Mouse (Mus musculus): ENCODE data around the gene Uspl1.

The Uspl1 gene

GRCm38 (mm10) chr5:149261449-149261848 lies 77.3 kb downstream of the Uspl1 start:
- DNase-seq = no peak

DNA sequence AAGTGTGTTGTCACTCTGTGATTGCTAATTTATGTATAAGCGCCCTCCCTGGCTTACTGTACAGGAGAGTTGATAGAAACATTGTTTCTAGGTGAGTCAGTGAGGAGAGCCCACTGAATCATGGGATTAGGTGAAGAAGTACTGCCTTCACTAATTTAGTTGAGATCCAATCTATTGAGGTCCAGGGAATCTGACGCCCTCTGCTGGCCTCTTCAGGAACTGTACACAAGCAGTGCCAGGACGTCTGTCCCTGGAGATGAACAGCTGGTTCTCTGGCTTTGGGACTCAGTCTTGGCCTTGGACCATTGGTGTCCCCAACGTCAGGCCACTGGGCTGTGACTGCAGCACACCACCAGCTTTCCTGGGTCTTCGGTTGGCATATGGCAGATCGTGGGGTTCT lies 77.7 kb downstream of the Uspl1 start:
- DNase-seq = peak in 1 of 2 experiments; percentile 30

- DNase-seq = no peak
Measured at GRCm38 (mm10) chr5:149264405-149264804, 80.3 kb downstream of the Uspl1 start, which contains the start of gene Alox5ap. TSS of gene Alox5ap (plus strand) at chr5:149264767.

GRCm38 (mm10) chr5:149264878-149265279 lies 80.7 kb downstream of the Uspl1 start:
- no peak for DNase-seq
